Mouse (Mus musculus): Measurements from ENCODE around the gene Gm49510.

The Gm49510 gene

GRCm38 (mm10) chr15:78915660-78916017, 16.2 kb downstream of the Gm49510 start:
- DNase-seq (ENCODE audit: low spot score): no peak

- no peak for DNase-seq (ENCODE audit: low spot score)
These were observed 16.8 kb downstream of the Gm49510 start for GRCm38 (mm10) chr15:78916052-78916826.

GRCm38 (mm10) chr15:78918126-78918525, 18.7 kb downstream of the Gm49510 start:
- DNase-seq (ENCODE audit: low spot score): no peak

GRCm38 (mm10) chr15:78919914-78920313, 20.4 kb downstream of the Gm49510 start:
- no peak for DNase-seq (ENCODE audit: low spot score)

GRCm38 (mm10) chr15:78922700-78923099, 23.2 kb downstream of the Gm49510 start:
- no peak for DNase-seq (ENCODE audit: low spot score)

GRCm38 (mm10) chr15:78923585-78923984, 24.1 kb downstream of the Gm49510 start:
- no peak for DNase-seq (ENCODE audit: low spot score)

- DNase-seq (ENCODE audit: low spot score): no peak
These were observed 25.7 kb downstream of the Gm49510 start for GRCm38 (mm10) chr15:78925129-78925528.

GRCm38 (mm10) chr15:78926021-78926919, 26.8 kb downstream of the Gm49510 start, which contains the start of gene Lgals1:
Gene Lgals1, plus strand, starts transcription at chr15:78926725.
- DNase-seq (ENCODE audit: low spot score): peak; percentile 47

GRCm38 (mm10) chr15:78927021-78927787, 27.7 kb downstream of the Gm49510 start:
- no peak for DNase-seq (ENCODE audit: low spot score)

GRCm38 (mm10) chr15:78927788-78928457, 28.5 kb downstream of the Gm49510 start:
- peak; percentile 39 for DNase-seq (ENCODE audit: low spot score)

GRCm38 (mm10) chr15:78928539-78928938, 29.1 kb downstream of the Gm49510 start:
- DNase-seq (ENCODE audit: low spot score): no peak

- DNase-seq (ENCODE audit: low spot score): no peak
These were observed 30.8 kb downstream of the Gm49510 start for GRCm38 (mm10) chr15:78930192-78930706.

GRCm38 (mm10) chr15:78930801-78931426, 31.4 kb downstream of the Gm49510 start:
- no peak for DNase-seq (ENCODE audit: low spot score)

- no peak for DNase-seq (ENCODE audit: low spot score)
These were observed 32.1 kb downstream of the Gm49510 start for GRCm38 (mm10) chr15:78931577-78931976.

GRCm38 (mm10) chr15:78934784-78935320, 35.4 kb downstream of the Gm49510 start, which contains the start of gene Nol12:
Gene Nol12, plus strand, starts transcription at chr15:78934933.
- DNase-seq (ENCODE audit: low spot score): no peak

GRCm38 (mm10) chr15:78936403-78936802, 36.9 kb downstream of the Gm49510 start:
- no peak for DNase-seq (ENCODE audit: low spot score)

- DNase-seq (ENCODE audit: low spot score): no peak
These were observed 37.8 kb downstream of the Gm49510 start for GRCm38 (mm10) chr15:78937311-78937710.

GRCm38 (mm10) chr15:78937963-78938362, 38.5 kb downstream of the Gm49510 start:
- no peak for DNase-seq (ENCODE audit: low spot score)

- no peak for DNase-seq (ENCODE audit: low spot score)
These were observed 40.9 kb downstream of the Gm49510 start for GRCm38 (mm10) chr15:78940325-78940724.

GRCm38 (mm10) chr15:78942663-78943062, 43.2 kb downstream of the Gm49510 start:
- peak; percentile 35 for DNase-seq (ENCODE audit: low spot score)

- DNase-seq (ENCODE audit: low spot score): no peak
These were observed 46.8 kb downstream of the Gm49510 start for GRCm38 (mm10) chr15:78946232-78946631.

Measured in urinary bladder, postnatal 10 days (tissue).